Mouse (Mus musculus) monocyte, adult 2 months (primary cell): Measurements from ENCODE around the gene Scn1a.

Experiments
- DNase-seq, 2 experiments: peaks; one replicate each; pipeline ENCODE4 v3.0.0; 2022; ENCODE audit warnings: low spot score in 2 of 2, low read depth in 1 of 2

The Scn1a gene

GRCm38 (mm10) chr2:66440711-66441110 is at the start of gene Scn1a:
TSS of gene Scn1a (minus strand) at chr2:66440840.
- no peak for DNase-seq

- no peak for DNase-seq
Measured at GRCm38 (mm10) chr2:66478395-66478794, 37.8 kb upstream of the Scn1a start.

- DNase-seq, result no peak
Measured at GRCm38 (mm10) chr2:66473181-66473822, 32.7 kb upstream of the Scn1a start.

- DNase-seq, result no peak
Measured at GRCm38 (mm10) chr2:66465484-66465883, 24.8 kb upstream of the Scn1a start.

- DNase-seq, result no peak
Measured at GRCm38 (mm10) chr2:66464874-66465458, 24.3 kb upstream of the Scn1a start.

- no peak for DNase-seq
Measured at GRCm38 (mm10) chr2:66463916-66464315, 23.3 kb upstream of the Scn1a start.

- no peak for DNase-seq
Measured at GRCm38 (mm10) chr2:66462458-66462857, 21.8 kb upstream of the Scn1a start.

- no peak for DNase-seq
Measured at GRCm38 (mm10) chr2:66439764-66440471, 722 bp downstream of the Scn1a start.

- no peak for DNase-seq
Measured at GRCm38 (mm10) chr2:66436286-66436685, 4.4 kb downstream of the Scn1a start.

GRCm38 (mm10) chr2:66409740-66410290 is 30.8 kb downstream of the Scn1a start:
- no peak for DNase-seq

GRCm38 (mm10) chr2:66408899-66409739 is 31.5 kb downstream of the Scn1a start:
- no peak for DNase-seq

- DNase-seq, result no peak
Measured at GRCm38 (mm10) chr2:66408456-66408855, 32.2 kb downstream of the Scn1a start.

- no peak for DNase-seq
Measured at GRCm38 (mm10) chr2:66392586-66392985, 48.1 kb downstream of the Scn1a start.

- no peak for DNase-seq
Measured at GRCm38 (mm10) chr2:66367957-66368356, 72.7 kb downstream of the Scn1a start.

- DNase-seq, result no peak
Measured at GRCm38 (mm10) chr2:66350590-66350989, 90.0 kb downstream of the Scn1a start.

- DNase-seq, result no peak
Measured at GRCm38 (mm10) chr2:66346622-66347021, 94.0 kb downstream of the Scn1a start.

GRCm38 (mm10) chr2:66346181-66346580 is 94.5 kb downstream of the Scn1a start:
- DNase-seq, result no peak

- DNase-seq, result no peak
Measured at GRCm38 (mm10) chr2:66337406-66337805, 103.2 kb downstream of the Scn1a start.

GRCm38 (mm10) chr2:66336396-66336795 is 104.2 kb downstream of the Scn1a start:
- DNase-seq, result no peak

- no peak for DNase-seq
Measured at GRCm38 (mm10) chr2:66272551-66272950, 168.1 kb downstream of the Scn1a start.
